Mouse (Mus musculus): ENCODE measurements at regions not wholly inside any gene's neighbourhood (a gene's known extent, or its start where the extent isn't known, plus 50 kb on each side); places are given as distances from the start of the nearest gene placed in this dataset.

DNA sequence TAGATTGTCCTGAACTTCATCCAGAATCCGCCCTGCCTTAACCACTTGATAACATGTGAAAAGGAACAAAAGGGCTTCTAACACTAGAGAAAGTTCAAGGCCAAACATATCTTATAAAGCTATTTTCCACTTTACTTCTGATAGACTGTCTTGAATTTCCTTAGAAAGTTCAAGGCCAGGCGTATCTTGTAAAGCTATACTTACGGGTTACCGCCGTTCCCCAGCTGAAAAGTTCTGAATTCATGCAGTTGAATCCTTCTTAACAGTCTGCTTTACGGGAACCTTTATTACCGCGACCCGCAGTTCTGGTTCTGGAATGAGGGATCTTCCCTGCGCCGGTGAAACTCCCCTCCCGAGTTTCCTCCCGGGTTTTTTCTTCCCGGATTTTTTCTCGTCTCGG, 492.0 kb downstream of the Gm21739 start:
- DNase-seq (ENCODE audit: low spot score in 2 of 2): peak; percentile 2 to 4
